Mouse (Mus musculus): Measurements from ENCODE around the gene Tmsb15l. TPM values are rescaled to one million over a fixed set of nuclear protein-coding genes. Genes with fewer than 3 reads are reported as not detected.
A peak's percentile ranks its signal among the peaks of the same experiment; 100 is the strongest.

The Tmsb15l gene
- 0.93 and 1.3 TPM in 2 replicates for polyA plus RNA-seq (2012; rRNA removed)

- Histone ChIP-seq H3K27me3 (ENCODE audit: control insufficient read depth, insufficient read depth, low read length) (no peaks in the 10 kb centered on the region), H3K4me1 (replicated peaks; ENCODE audit: control insufficient read depth, insufficient read depth, low read length) (peaks cover 4% of the 10 kb centered on the region; the same call in 1 of the 2 replicates), H3K36me3 (ENCODE audit: control insufficient read depth, insufficient read depth, low read length) (no peaks in the 10 kb centered on the region), H3K27ac (ENCODE audit: control insufficient read depth, insufficient read depth, low read length) (no peak within 1 kb of the TSS), H3K4me3 (ENCODE audit: control insufficient read depth, insufficient read depth, low read length) (peak within 1 kb of the TSS; percentile 99)
- peak; percentile 69 for DNase-seq
- 6% methylated on average over 15 of the region's 15 CpGs for WGBS
- no peak for TF ChIP-seq CTCF (IDR thresholded peaks at IDR 0.05; ENCODE audit: borderline replicate concordance, control insufficient read depth, extremely low read depth, insufficient read depth, low read length, poor library complexity)
- no peak for TF ChIP-seq POLR2A (IDR thresholded peaks at IDR 0.05; ENCODE audit: control insufficient read depth, extremely low read depth, insufficient read depth, low read length, poor library complexity)
Measured at GRCm38 (mm10) chrX:136976424-136977084, at the start of gene Tmsb15l, which contains the start of gene Tmsb15b1. Gene Tmsb15l (minus strand): TSS chrX:136976869. Gene Tmsb15b1 (minus strand): TSS chrX:136976874.

DNA sequence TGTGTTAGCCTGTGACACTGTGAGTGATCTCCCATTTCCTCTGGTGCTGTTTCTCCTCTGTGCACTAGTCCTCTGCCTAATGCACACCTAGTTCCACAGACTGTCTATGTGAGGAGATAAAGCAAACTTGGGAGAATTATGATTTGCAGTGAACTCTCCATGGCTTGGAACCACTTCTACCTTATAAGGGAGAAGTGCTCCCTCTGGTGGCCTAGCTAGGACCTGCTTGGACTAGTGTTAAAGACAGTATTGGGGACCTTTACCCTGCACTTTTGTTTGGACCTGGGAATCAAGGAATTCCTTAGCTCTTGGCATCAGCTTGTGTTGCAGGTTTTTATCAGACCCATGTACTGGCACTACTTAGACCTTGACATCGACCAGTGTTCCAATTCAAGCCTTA, 42.6 kb upstream of the Tmsb15l start:
- no peak overlapping the region for H3K27ac ChIP-seq (ENCODE audit: control insufficient read depth, insufficient read depth, low read length)
- H3K4me1 ChIP-seq (replicated peaks; ENCODE audit: control insufficient read depth, insufficient read depth, low read length): no peaks in the 10 kb centered on the region
- H3K4me3 ChIP-seq (ENCODE audit: control insufficient read depth, insufficient read depth, low read length): no peak overlapping the region
- DNase-seq: peak; percentile 55
- 13% methylated on average over 1 of the region's 1 CpGs for WGBS
- H3K27me3 ChIP-seq (ENCODE audit: control insufficient read depth, insufficient read depth, low read length): no peaks in the 10 kb centered on the region
- TF ChIP-seq POLR2A (IDR thresholded peaks at IDR 0.05; ENCODE audit: control insufficient read depth, extremely low read depth, insufficient read depth, low read length, poor library complexity): no peak
- no peak for TF ChIP-seq CTCF (IDR thresholded peaks at IDR 0.05; ENCODE audit: borderline replicate concordance, control insufficient read depth, extremely low read depth, insufficient read depth, low read length, poor library complexity)
- H3K36me3 ChIP-seq (ENCODE audit: control insufficient read depth, insufficient read depth, low read length): no peaks in the 10 kb centered on the region

DNA sequence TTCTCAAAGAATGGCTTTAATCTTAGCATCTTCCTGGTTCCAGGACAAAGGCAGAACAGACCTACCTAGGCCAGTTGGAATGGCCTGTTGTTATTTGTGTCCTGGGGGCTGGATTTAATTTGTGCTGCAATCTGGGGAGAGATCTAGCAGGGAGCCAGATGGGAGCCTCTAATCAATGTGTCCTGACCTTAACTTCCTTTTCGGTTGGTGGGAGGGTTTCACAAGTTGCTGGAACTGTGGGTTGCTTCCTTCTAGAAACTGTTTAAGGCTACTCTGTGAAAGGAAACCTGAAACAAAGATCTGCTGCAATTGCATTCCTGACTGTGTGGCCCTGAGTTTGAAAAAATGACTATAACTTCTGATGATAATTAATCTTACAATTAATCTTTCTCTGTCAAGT, 41.0 kb upstream of the Tmsb15l start:
- no peak for TF ChIP-seq CTCF (IDR thresholded peaks at IDR 0.05; ENCODE audit: borderline replicate concordance, control insufficient read depth, extremely low read depth, insufficient read depth, low read length, poor library complexity)
- no peak for TF ChIP-seq POLR2A (IDR thresholded peaks at IDR 0.05; ENCODE audit: control insufficient read depth, extremely low read depth, insufficient read depth, low read length, poor library complexity)
- no peaks in the 10 kb centered on the region for H3K4me1 ChIP-seq (replicated peaks; ENCODE audit: control insufficient read depth, insufficient read depth, low read length)
- WGBS: 81% methylated on average over 1 of the region's 1 CpGs
- no peak overlapping the region for H3K27ac ChIP-seq (ENCODE audit: control insufficient read depth, insufficient read depth, low read length)
- H3K27me3 ChIP-seq (ENCODE audit: control insufficient read depth, insufficient read depth, low read length): no peaks in the 10 kb centered on the region
- H3K4me3 ChIP-seq (ENCODE audit: control insufficient read depth, insufficient read depth, low read length): no peak overlapping the region
- H3K36me3 ChIP-seq (ENCODE audit: control insufficient read depth, insufficient read depth, low read length): no peaks in the 10 kb centered on the region
- DNase-seq: no peak

DNA sequence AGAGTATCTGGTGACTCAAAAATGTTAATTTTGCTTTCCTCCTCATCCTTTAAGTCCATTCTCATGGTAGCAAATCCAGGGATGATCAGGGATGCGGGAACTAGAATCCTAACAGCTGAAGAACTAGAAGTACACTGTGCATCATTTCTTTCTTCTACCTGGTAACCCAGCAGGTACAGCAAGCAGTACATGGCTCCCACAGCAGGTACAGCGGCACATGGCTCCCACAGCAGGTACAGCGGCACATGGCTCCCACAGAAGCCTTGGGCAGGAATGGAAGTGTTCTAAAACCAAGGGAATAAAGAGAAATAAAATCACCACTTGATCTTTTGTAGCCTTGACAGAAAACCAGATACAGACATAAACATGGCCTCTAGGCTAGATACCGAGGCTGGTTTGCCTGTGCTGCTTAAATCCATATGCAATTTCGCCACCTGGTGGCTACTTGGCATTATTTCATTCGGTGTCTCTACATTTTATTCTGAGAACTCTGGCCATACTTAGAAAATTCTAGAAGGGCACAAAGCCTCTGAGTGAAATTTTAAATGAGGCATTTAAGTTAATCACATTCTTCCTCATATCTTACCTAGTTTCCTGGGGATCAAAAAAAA, 38.5 kb upstream of the Tmsb15l start:
- H3K4me1 ChIP-seq (replicated peaks; ENCODE audit: control insufficient read depth, insufficient read depth, low read length): no peaks in the 10 kb centered on the region
- H3K27me3 ChIP-seq (ENCODE audit: control insufficient read depth, insufficient read depth, low read length): no peaks in the 10 kb centered on the region
- no peak overlapping the region for H3K27ac ChIP-seq (ENCODE audit: control insufficient read depth, insufficient read depth, low read length)
- H3K4me3 ChIP-seq (ENCODE audit: control insufficient read depth, insufficient read depth, low read length): no peak overlapping the region
- TF ChIP-seq CTCF (IDR thresholded peaks at IDR 0.05; ENCODE audit: borderline replicate concordance, control insufficient read depth, extremely low read depth, insufficient read depth, low read length, poor library complexity) (no peak), POLR2A (IDR thresholded peaks at IDR 0.05; ENCODE audit: control insufficient read depth, extremely low read depth, insufficient read depth, low read length, poor library complexity) (no peak)
- H3K36me3 ChIP-seq (ENCODE audit: control insufficient read depth, insufficient read depth, low read length): no peaks in the 10 kb centered on the region
- WGBS: 51% methylated on average over 6 of the region's 6 CpGs
- peak; percentile 37 for DNase-seq

- TF ChIP-seq POLR2A (IDR thresholded peaks at IDR 0.05; ENCODE audit: control insufficient read depth, extremely low read depth, insufficient read depth, low read length, poor library complexity) (no peak), CTCF (IDR thresholded peaks at IDR 0.05; ENCODE audit: borderline replicate concordance, control insufficient read depth, extremely low read depth, insufficient read depth, low read length, poor library complexity) (no peak)
- Histone ChIP-seq H3K36me3 (ENCODE audit: control insufficient read depth, insufficient read depth, low read length) (no peaks in the 10 kb centered on the region), H3K27ac (ENCODE audit: control insufficient read depth, insufficient read depth, low read length) (no peak overlapping the region), H3K4me3 (ENCODE audit: control insufficient read depth, insufficient read depth, low read length) (no peak overlapping the region), H3K4me1 (replicated peaks; ENCODE audit: control insufficient read depth, insufficient read depth, low read length) (peaks cover 3% of the 10 kb centered on the region; the same call in 1 of the 2 replicates), H3K27me3 (ENCODE audit: control insufficient read depth, insufficient read depth, low read length) (no peaks in the 10 kb centered on the region)
- no peak for DNase-seq
- 49% methylated on average over 2 of the region's 2 CpGs for WGBS
Measured at GRCm38 (mm10) chrX:136996256-136996655, 19.6 kb upstream of the Tmsb15l start.

- Histone ChIP-seq H3K4me3 (ENCODE audit: control insufficient read depth, insufficient read depth, low read length) (no peak overlapping the region), H3K27me3 (ENCODE audit: control insufficient read depth, insufficient read depth, low read length) (no peaks in the 10 kb centered on the region), H3K4me1 (replicated peaks; ENCODE audit: control insufficient read depth, insufficient read depth, low read length) (peaks cover 3% of the 10 kb centered on the region; the same call in 1 of the 2 replicates), H3K36me3 (ENCODE audit: control insufficient read depth, insufficient read depth, low read length) (no peaks in the 10 kb centered on the region), H3K27ac (ENCODE audit: control insufficient read depth, insufficient read depth, low read length) (no peak overlapping the region)
- no peak for DNase-seq
- 57% methylated on average over 13 of the region's 14 CpGs for WGBS
- TF ChIP-seq POLR2A (IDR thresholded peaks at IDR 0.05; ENCODE audit: control insufficient read depth, extremely low read depth, insufficient read depth, low read length, poor library complexity) (no peak), CTCF (IDR thresholded peaks at IDR 0.05; ENCODE audit: borderline replicate concordance, control insufficient read depth, extremely low read depth, insufficient read depth, low read length, poor library complexity) (no peak)
Measured at GRCm38 (mm10) chrX:136993641-136994040, 17.0 kb upstream of the Tmsb15l start.
